Mouse (Mus musculus): ENCODE measurements around the gene Ssh1.

DNA sequence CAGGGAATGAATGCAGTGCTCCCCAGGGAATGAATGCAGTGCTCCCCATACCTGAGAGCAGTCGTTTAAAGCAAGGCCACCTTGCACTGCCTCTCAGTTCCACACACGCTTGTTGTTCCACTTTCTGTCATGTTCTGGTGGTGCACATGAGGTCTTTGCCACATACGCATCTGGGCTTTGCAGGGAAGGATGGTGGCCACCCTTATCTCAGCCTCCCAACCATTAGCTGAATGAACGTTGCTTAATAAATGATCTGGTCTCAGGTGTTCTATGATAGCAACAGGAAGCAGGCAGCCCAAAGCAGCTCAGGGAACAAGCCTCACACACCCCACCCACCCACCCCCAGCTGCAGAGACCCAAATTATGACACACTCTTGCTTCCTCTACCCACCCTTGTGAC, 69.1 kb downstream of the Ssh1 start:
- TF ChIP-seq ZNF384 (IDR thresholded peaks at IDR 0.05; ENCODE audit: low read depth, low read length), result no peak
- TF ChIP-seq CHD2 (IDR thresholded peaks at IDR 0.05; ENCODE audit: low read depth, low read length), result no peak

All from ES-E14 (cell line).